Mouse (Mus musculus): ENCODE results near the gene Pick1. TPM values are rescaled to one million over a fixed set of nuclear protein-coding genes. Genes with fewer than 3 reads are reported as not detected.

Gene Pick1
- polyA plus RNA-seq (2017; shearing (Covaris generic)), result 38.5 TPM

DNA sequence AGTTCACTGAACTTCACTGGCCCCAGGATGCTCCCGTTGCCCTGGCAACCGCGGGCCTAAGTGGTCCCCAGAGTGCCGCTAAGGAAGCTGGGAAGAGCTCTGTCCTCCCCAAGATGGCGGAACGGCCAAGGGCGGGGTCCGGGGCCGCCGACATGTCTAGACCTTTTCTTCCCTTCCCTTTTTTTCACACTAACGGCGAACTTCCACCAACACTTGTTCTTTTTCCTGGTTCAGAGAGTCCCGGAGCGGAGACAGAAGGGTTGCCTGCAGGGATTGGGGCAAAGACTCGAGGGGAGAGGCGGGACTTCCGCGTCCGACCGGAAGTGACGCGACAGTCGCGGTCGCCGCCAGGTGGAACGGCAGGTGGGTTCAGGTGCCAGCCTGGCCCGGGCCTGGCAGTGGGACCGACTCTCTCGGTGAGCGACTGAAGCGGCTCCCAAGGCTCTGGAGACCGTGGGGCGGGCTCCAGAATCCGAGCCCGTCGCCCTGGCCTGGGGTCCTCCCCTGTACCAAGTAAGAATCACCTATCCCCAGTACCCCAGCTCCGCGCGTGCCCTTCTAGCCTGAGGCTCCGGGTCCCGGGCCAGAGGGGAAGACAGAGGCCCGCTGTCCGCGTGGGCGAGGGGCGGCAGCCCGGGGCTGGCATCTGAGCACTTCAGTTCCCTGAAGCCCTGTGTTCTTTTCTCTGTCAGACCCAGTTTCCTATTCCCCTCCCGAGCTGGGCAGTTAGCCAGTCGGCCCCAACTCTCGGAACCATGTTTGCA is at the start of gene Pick1, which contains the start of gene Gm49486:
Pick1 (plus strand) TSS at position 116 of the 764 bp plus-strand sequence.
Gm49486 (plus strand) TSS at position 334 of the 764 bp plus-strand sequence.

DNA sequence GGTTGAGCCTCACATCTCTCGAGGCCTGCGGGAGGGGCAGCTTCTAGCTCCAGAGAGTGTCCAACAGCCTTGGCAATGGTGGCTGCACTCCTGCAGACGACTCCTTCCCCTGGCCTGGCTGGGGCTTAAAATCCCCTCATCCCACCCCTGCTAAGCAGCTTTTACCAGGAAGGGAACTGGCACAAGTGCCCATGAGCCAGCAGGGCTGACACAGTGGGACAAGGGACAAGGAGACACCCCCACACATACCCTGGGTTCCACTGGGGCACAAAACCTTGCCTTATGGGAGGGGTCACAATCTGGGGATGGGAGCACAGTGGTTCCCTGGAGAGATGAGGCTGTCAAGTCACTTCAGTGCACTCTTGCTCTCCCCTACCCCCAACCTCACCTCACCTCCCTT is 25.7 kb downstream of the Pick1 start, which contains the start of gene Slc16a8:
Slc16a8 (minus strand) TSS at position 101 of the 400 bp plus-strand sequence.

DNA sequence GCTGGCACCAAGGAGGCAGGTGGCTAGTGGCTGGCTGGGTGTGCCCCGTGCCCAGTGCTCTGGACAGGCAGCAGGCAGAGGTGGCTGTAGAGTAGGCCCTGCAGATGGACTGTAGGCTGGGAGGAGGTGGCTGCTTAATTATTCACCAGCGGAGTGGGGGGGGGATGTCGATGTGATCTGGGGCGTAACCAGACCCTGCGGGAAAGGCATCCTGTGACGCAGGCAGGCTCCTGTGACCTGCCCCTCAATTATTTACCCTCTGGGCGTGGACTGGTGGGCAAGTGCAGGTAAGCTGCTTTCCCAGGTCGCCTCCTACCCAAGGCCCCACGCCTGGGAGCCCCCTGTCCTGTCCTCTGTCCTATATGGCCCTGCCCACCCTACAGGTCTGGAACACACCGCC is 56.4 kb downstream of the Pick1 start, which contains the start of gene Baiap2l2:
Baiap2l2 (minus strand) TSS at position 139 of the 400 bp plus-strand sequence.

Other genes starting within 250 kb of the Pick1 start
- gene H1f0, start 200.7 kb upstream of the Pick1 start, polyA plus RNA-seq (2017; shearing (Covaris generic)), result 25.0 TPM
- not detected for gene Galr3, start 187.3 kb upstream of the Pick1 start, polyA plus RNA-seq (2017; shearing (Covaris generic))
- 52.5 TPM for gene Ankrd54, start 166.3 kb upstream of the Pick1 start, polyA plus RNA-seq (2017; shearing (Covaris generic))
- gene Eif3l, start 154.0 kb upstream of the Pick1 start, polyA plus RNA-seq (2017; shearing (Covaris generic)), result 109 TPM
- 26.3 TPM for gene Micall1, start 120.3 kb upstream of the Pick1 start, polyA plus RNA-seq (2017; shearing (Covaris generic))
- gene Polr2f, start 88.2 kb upstream of the Pick1 start, polyA plus RNA-seq (2017; shearing (Covaris generic)), result 86.9 TPM
- gene 1700088E04Rik, start 87.9 kb upstream of the Pick1 start, polyA plus RNA-seq (2017; shearing (Covaris generic)), result not detected
- 0.28 TPM for gene Sox10, start 63.9 kb upstream of the Pick1 start, polyA plus RNA-seq (2017; shearing (Covaris generic))
- 0.40 TPM for gene Gm49486, start 218 bp downstream of the Pick1 start, polyA plus RNA-seq (2017; shearing (Covaris generic))
- gene Slc16a8, start 25.6 kb downstream of the Pick1 start, polyA plus RNA-seq (2017; shearing (Covaris generic)), result not detected
- gene Baiap2l2, start 56.4 kb downstream of the Pick1 start, polyA plus RNA-seq (2017; shearing (Covaris generic)), result 1.9 TPM
- gene Pla2g6, start 99.2 kb downstream of the Pick1 start, polyA plus RNA-seq (2017; shearing (Covaris generic)), result 12.1 TPM
- gene Maff, start 117.4 kb downstream of the Pick1 start, polyA plus RNA-seq (2017; shearing (Covaris generic)), result 51.4 TPM
- 45.5 TPM for gene Tmem184b, start 174.4 kb downstream of the Pick1 start, polyA plus RNA-seq (2017; shearing (Covaris generic))
- gene Csnk1e, start 226.4 kb downstream of the Pick1 start, polyA plus RNA-seq (2017; shearing (Covaris generic)), result 102 TPM

Measured in effector memory CD4-positive, alpha-beta T cell, adult 7 months (primary cell).